ENCODE assay signal across 9 mouse cellular contexts in the genomic region with DNA sequence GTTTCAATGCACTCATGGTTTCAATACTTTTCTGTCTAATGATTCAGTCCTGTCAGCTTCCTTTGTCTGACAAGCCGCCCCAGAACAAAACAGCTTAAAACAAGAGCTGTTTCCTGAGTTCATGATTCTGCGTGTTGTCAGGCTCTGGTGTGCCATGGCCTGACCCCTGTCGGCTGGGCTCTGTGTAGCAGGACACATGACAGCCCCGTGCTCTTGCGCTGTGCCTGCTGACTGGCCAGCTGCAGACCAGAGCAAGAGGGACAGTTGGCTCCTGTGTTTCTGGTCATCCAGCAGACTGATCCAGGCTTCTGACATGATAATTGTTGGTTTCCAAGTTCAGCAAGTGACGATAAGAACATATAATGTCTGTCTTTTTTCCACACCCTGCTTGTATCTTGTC. TPM values are rescaled to one million over a fixed set of nuclear protein-coding genes. Genes with fewer than 3 reads are reported as not detected.
DNase-seq lines count a peak whose midpoint lies in the region; ATAC-seq and TF ChIP-seq lines count a peak whose summit lies in the region.
"Had no signal": no experiment of that assay in that cellular context is flagged by ENCODE, and none has a peak within 500 bp of the region (broad histone marks: within the 10 kb centered on the region; RNA-seq: fewer than 3 reads in every experiment).

No protein-coding gene starts in this region.

- H3K36me3 ChIP-seq in E14TG2a.4 (ENCODE audit: insufficient read depth, low read length) = no peaks in the 10 kb centered on the region
- H3K36me3 ChIP-seq in stomach, postnatal 0 days (ENCODE audit: control insufficient read depth, insufficient read depth, low read length) = no peaks in the 10 kb centered on the region
- H3K36me3 ChIP-seq: limb, embryonic 13.5 days had no signal

- no peaks in the 10 kb centered on the region for H3K9me3 ChIP-seq in E14TG2a.4 (ENCODE audit: low read length)
- H3K9me3 ChIP-seq in stomach, postnatal 0 days (ENCODE audit: control insufficient read depth, low read length) = no peaks in the 10 kb centered on the region
- H3K9me3 ChIP-seq: limb, embryonic 13.5 days had no signal

- ATAC-seq in inflammation-experienced regulatory T-cells, adult 6 months = peak; percentile 49
- peak; percentile 79 for ATAC-seq in stomach, postnatal 0 days (ENCODE audit: low FRiP score, low TSS enrichment)

- H3K27me3 ChIP-seq in E14TG2a.4 (ENCODE audit: insufficient read depth, low read length) = no peaks in the 10 kb centered on the region
- H3K27me3 ChIP-seq in stomach, postnatal 0 days (ENCODE audit: control insufficient read depth, insufficient read depth, low read length) = no peaks in the 10 kb centered on the region
- H3K27me3 ChIP-seq: limb, embryonic 13.5 days had no signal

- H3K4me3 ChIP-seq in E14TG2a.4 (replicated peaks; ENCODE audit: low read length) = no peak overlapping the region
- no peak overlapping the region for H3K4me3 ChIP-seq in stomach, postnatal 0 days (ENCODE audit: low read depth, low read length)
- H3K4me3 ChIP-seq: limb, embryonic 13.5 days had no signal

- H3K9ac ChIP-seq in stomach, postnatal 0 days (ENCODE audit: low read length) = no peak overlapping the region
- H3K9ac ChIP-seq: limb, embryonic 13.5 days had no signal

- 0 out of 2 replicates have a peak, but pooled peaks have one; percentile 16 for TF ChIP-seq CTCF in E14TG2a.4 (conservative IDR thresholded peaks at IDR 0.05; ENCODE audit: low read length)
- peak; percentile 78 for TF ChIP-seq CTCF in stomach, postnatal 0 days (IDR thresholded peaks at IDR 0.05; ENCODE audit: low read depth)

- H3K27ac ChIP-seq in stomach, postnatal 0 days (replicated peaks) = no peak overlapping the region; the same call in 1 of the 2 replicates
- H3K27ac ChIP-seq: limb, embryonic 13.5 days had no signal

- WGBS in stomach, postnatal 0 days = 35% methylated on average over 6 of the region's 6 CpGs

- H3K4me1 ChIP-seq in E14TG2a.4 (replicated peaks; ENCODE audit: low read depth, low read length) = peaks cover 50% of the 10 kb centered on the region
- H3K4me1 ChIP-seq in stomach, postnatal 0 days (replicated peaks; ENCODE audit: control insufficient read depth, insufficient read depth) = peaks cover 5% of the 10 kb centered on the region

- no peak overlapping the region for H3K4me2 ChIP-seq in stomach, postnatal 0 days (replicated peaks; ENCODE audit: low read depth)
- H3K4me2 ChIP-seq: limb, embryonic 13.5 days had no signal

- DNase-seq in layer of hippocampus, adult 11-12 months (ENCODE audit: low spot score) = peak; percentile 13
- DNase-seq in layer of hippocampus, postnatal 14 days (ENCODE audit: low spot score in 2 of 2) = no peak
- peak; percentile 70 for DNase-seq in embryo, embryonic 11 days
- DNase-seq in lung, postnatal 10 days = peak; percentile 77
- peak; percentile 76 for DNase-seq in stomach, postnatal 0 days (ENCODE audit: low spot score)
- no peak for DNase-seq in left cerebral cortex, adult 9 months (ENCODE audit: low spot score in 2 of 2)

- no peak for TF ChIP-seq EP300 in stomach, postnatal 0 days (optimal IDR thresholded peaks at IDR 0.05)

RNA-seq across cellular contexts. Expression of gene Tmem238l, which starts 26.4 kb away (rescaled TPM):
- total RNA-seq in layer of hippocampus, postnatal 14 days (2021) = not detected
- not detected for polyA plus RNA-seq in inflammation-experienced regulatory T-cells, adult 6 months (2017; shearing (Covaris generic))
- 21.4 and 24.8 TPM in 2 replicates for polyA plus RNA-seq in stomach, postnatal 0 days (2015; fragmentation: Nextera tagmentation; extraction: Ambion mirVana)
- polyA plus RNA-seq: limb, embryonic 13.5 days had no signal

RNA-seq across cellular contexts. Expression of gene Tmem220, which starts 42.2 kb away (rescaled TPM):
- under 1 TPM; 0.24 to 0.67 TPM for total RNA-seq in layer of hippocampus, postnatal 14 days (2021)
- 1 to 10 TPM; 1.9 to 3.0 (median 2.6) TPM for polyA plus RNA-seq in inflammation-experienced regulatory T-cells, adult 6 months (2017; shearing (Covaris generic))
- 3.7 and 4.9 TPM in 2 replicates for polyA plus RNA-seq in stomach, postnatal 0 days (2015; fragmentation: Nextera tagmentation; extraction: Ambion mirVana)

Comparison
In these comparisons a context has a peak if more than half of its experiments do, and no peak if none do; other contexts are left out.
1. DNase-seq: peak in layer of hippocampus, adult 11-12 months (single experiment), embryo, embryonic 11 days (single experiment), lung, postnatal 10 days (single experiment) and stomach, postnatal 0 days (single experiment); none in layer of hippocampus, postnatal 14 days (0 of 2) and left cerebral cortex, adult 9 months (0 of 2).
2. RNA of gene Tmem238l, which starts 26.4 kb away (polyA plus RNA-seq): 21.4 to 24.8 TPM in stomach, postnatal 0 days; not detected in inflammation-experienced regulatory T-cells, adult 6 months; every median in the first group is over 10 times any median in the second.